Mouse (Mus musculus) liver, embryonic 14 days (tissue): ENCODE data around the gene Vmn1r181. TPM values are rescaled to one million over a fixed set of nuclear protein-coding genes. Genes with fewer than 3 reads are reported as not detected.

Experiments used
- polyA plus RNA-seq: library from polyadenylated mRNA; depleted of rRNA; stranded (reverse); fragments of >200 nt; gene quantifications from 2 replicates; pipeline ENCODE4 v1.2.3, GENCODE M21; 2012; rRNA removed

Vmn1r181 gene
- polyA plus RNA-seq: not detected in 2 replicates

GRCm38 (mm10) chr7:23974315-23974714 lies at the start of gene Vmn1r181:
Vmn1r181 (plus strand) TSS chr7:23974615.

GRCm38 (mm10) chr7:23926678-23927077 lies 47.7 kb upstream of the Vmn1r181 start, which contains the start of gene Vmn1r179:
Vmn1r179 (plus strand) TSS chr7:23926978.

GRCm38 (mm10) chr7:23950332-23950731 lies 24.1 kb upstream of the Vmn1r181 start, which contains the start of gene Vmn1r180:
Vmn1r180 (plus strand) TSS chr7:23950632.

GRCm38 (mm10) chr7:24001391-24001790 lies 27.0 kb downstream of the Vmn1r181 start, which contains the start of gene V1rd19:
V1rd19 (plus strand) TSS chr7:24001691.

Other genes starting within 250 kb of the Vmn1r181 start
- not detected in 2 replicates for gene Vmn1r174, start 222.3 kb upstream of the Vmn1r181 start, polyA plus RNA-seq
- not detected in 2 replicates for gene Vmn1r175, start 164.0 kb upstream of the Vmn1r181 start, polyA plus RNA-seq
- not detected in 2 replicates for gene Vmn1r176, start 137.2 kb upstream of the Vmn1r181 start, polyA plus RNA-seq
- gene Vmn1r177, start 108.2 kb upstream of the Vmn1r181 start, polyA plus RNA-seq: not detected in 2 replicates
- not detected in 2 replicates for gene Vmn1r178, start 82.6 kb upstream of the Vmn1r181 start, polyA plus RNA-seq
- gene Vmn1r179, start 47.6 kb upstream of the Vmn1r181 start, polyA plus RNA-seq: not detected in 2 replicates
- gene Vmn1r180, start 24.0 kb upstream of the Vmn1r181 start, polyA plus RNA-seq: not detected in 2 replicates
- gene V1rd19, start 27.1 kb downstream of the Vmn1r181 start, polyA plus RNA-seq: not detected in 2 replicates
- not detected in 2 replicates for gene Vmn1r183, start 78.6 kb downstream of the Vmn1r181 start, polyA plus RNA-seq
- gene Zfp180, start 107.3 kb downstream of the Vmn1r181 start, polyA plus RNA-seq: 8.7 and 10.0 TPM in 2 replicates
- 0.37 and 0.50 TPM in 2 replicates for gene Zfp112, start 137.7 kb downstream of the Vmn1r181 start, polyA plus RNA-seq
- 2.0 and 2.1 TPM in 2 replicates for gene Zfp235, start 159.6 kb downstream of the Vmn1r181 start, polyA plus RNA-seq
- gene Zfp114, start 200.4 kb downstream of the Vmn1r181 start, polyA plus RNA-seq: 0.14 and 0.17 TPM in 2 replicates
- 0.77 and 0.83 TPM in 2 replicates for gene Zfp111, start 236.8 kb downstream of the Vmn1r181 start, polyA plus RNA-seq